Mouse (Mus musculus) thymus, postnatal 36 days (tissue): ENCODE measurements at regions not wholly inside any gene's neighbourhood (a gene's known extent, or its start where the extent isn't known, plus 50 kb on each side); places are given as distances from the start of the nearest gene placed in this dataset.

Experiments
- DNase-seq, 2 experiments: peaks; one replicate each; pipeline ENCODE4 v3.0.0; 2022; ENCODE audit warnings: mixed read lengths in 2 of 2

GRCm38 (mm10) chr15:38569011-38569640 lies 1143.8 kb downstream of the 4930447A16Rik start:
- DNase-seq: no peak

- DNase-seq: no peak
These were observed 1144.8 kb downstream of the 4930447A16Rik start for GRCm38 (mm10) chr15:38570144-38570543.

GRCm38 (mm10) chr15:38570735-38571134 lies 1145.4 kb downstream of the 4930447A16Rik start:
- DNase-seq: no peak

GRCm38 (mm10) chr15:38572652-38573051 lies 1147.3 kb downstream of the 4930447A16Rik start:
- DNase-seq: no peak

- DNase-seq: no peak
These were observed 1149.1 kb downstream of the 4930447A16Rik start for GRCm38 (mm10) chr15:38574447-38574846.

GRCm38 (mm10) chr15:38575254-38575653 lies 1149.9 kb downstream of the 4930447A16Rik start:
- DNase-seq: no peak

GRCm38 (mm10) chr15:38577691-38578090 lies 1152.3 kb downstream of the 4930447A16Rik start:
- DNase-seq: no peak

GRCm38 (mm10) chr15:38579481-38579880 lies 1154.1 kb downstream of the 4930447A16Rik start:
- no peak for DNase-seq

- no peak for DNase-seq
These were observed 1158.1 kb downstream of the 4930447A16Rik start for GRCm38 (mm10) chr15:38583500-38583899.

GRCm38 (mm10) chr15:38584425-38584824 lies 1159.1 kb downstream of the 4930447A16Rik start:
- DNase-seq: no peak

GRCm38 (mm10) chr15:38585610-38586009 lies 1160.3 kb downstream of the 4930447A16Rik start:
- DNase-seq: no peak

- DNase-seq: no peak
These were observed 1161.2 kb downstream of the 4930447A16Rik start for GRCm38 (mm10) chr15:38586594-38586993.

- no peak for DNase-seq
These were observed 1162.9 kb downstream of the 4930447A16Rik start for GRCm38 (mm10) chr15:38588268-38588667.

- DNase-seq: no peak
These were observed 1163.7 kb downstream of the 4930447A16Rik start for GRCm38 (mm10) chr15:38589010-38589409.

GRCm38 (mm10) chr15:38589675-38590074 lies 1164.3 kb downstream of the 4930447A16Rik start:
- no peak for DNase-seq

- no peak for DNase-seq
These were observed 1168.7 kb downstream of the 4930447A16Rik start for GRCm38 (mm10) chr15:38594095-38594494.

GRCm38 (mm10) chr15:38594747-38595146 lies 1169.4 kb downstream of the 4930447A16Rik start:
- DNase-seq: no peak

GRCm38 (mm10) chr15:38595820-38596219 lies 1170.5 kb downstream of the 4930447A16Rik start:
- no peak for DNase-seq

- no peak for DNase-seq
These were observed 1172.1 kb downstream of the 4930447A16Rik start for GRCm38 (mm10) chr15:38597458-38597857.

- peak; percentile 14 to 15 for DNase-seq
These were observed 1176.1 kb downstream of the 4930447A16Rik start for GRCm38 (mm10) chr15:38601436-38601835.

- peak; percentile 66 to 75 for DNase-seq
These were observed 1177.0 kb downstream of the 4930447A16Rik start for GRCm38 (mm10) chr15:38602187-38602870.

GRCm38 (mm10) chr15:38603918-38604317 lies 1178.6 kb downstream of the 4930447A16Rik start:
- DNase-seq: no peak

GRCm38 (mm10) chr15:38607368-38607767 lies 1182.0 kb downstream of the 4930447A16Rik start:
- DNase-seq: peak; percentile 70 to 78

- DNase-seq: no peak
These were observed 1183.0 kb downstream of the 4930447A16Rik start for GRCm38 (mm10) chr15:38608207-38608870.
